Mouse (Mus musculus) c-Kit-positive CD71-negative TER-119-negative erythroid progenitor cells, embryonic 14.5 days (primary cell): ENCODE data around the gene Cdk5rap2.

Experiments
- DNase-seq: peaks from one replicate; pipeline ENCODE4 v3.0.0-alpha.2; 2013; ENCODE audit warnings: low read depth

Cdk5rap2 gene

GRCm38 (mm10) chr4:70260419-70260807 lies 149.8 kb downstream of the Cdk5rap2 start:
- DNase-seq, result no peak

- DNase-seq, result no peak
Observed at GRCm38 (mm10) chr4:70259726-70260418, 150.4 kb downstream of the Cdk5rap2 start.

GRCm38 (mm10) chr4:70258826-70259225 lies 151.4 kb downstream of the Cdk5rap2 start:
- no peak for DNase-seq

DNA sequence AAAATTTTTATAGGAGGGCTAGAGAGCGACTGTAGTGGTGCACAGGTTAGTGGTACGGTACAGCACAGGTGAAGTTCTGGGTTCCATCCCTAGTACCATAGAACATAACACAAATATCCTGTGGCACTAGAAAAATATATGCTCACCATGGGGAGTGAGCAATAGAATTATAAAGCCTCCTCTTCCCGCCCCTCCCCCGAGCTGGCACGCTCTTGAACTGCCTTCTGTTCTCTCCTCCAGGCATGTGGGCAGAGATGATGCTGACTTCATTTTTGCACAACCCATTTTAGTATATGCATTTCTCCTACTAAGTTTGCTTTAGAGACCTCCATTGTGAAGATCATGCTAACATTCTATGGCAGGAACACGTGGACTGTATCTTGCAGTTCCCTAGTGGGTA lies 152.0 kb downstream of the Cdk5rap2 start:
- no peak for DNase-seq

DNA sequence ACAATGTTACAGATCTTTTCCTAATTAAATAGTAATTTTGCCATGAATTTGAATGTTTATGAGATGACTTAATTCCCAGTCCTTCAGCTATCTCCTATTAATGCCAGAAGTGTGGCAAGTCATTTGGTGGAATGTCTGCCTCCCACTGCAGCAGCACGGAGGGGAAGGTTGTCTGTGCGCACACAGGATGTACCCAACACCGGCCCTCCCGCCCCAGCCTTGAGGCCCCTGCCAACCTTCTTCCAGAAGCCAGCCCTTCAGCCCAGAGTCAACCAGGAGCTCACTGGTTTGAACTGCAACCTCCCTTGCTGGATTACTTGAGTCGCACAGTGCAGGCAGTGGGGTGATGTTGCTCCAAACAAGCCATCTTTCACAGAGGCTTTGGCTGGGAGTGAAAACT lies 158.5 kb downstream of the Cdk5rap2 start:
- no peak for DNase-seq

DNA sequence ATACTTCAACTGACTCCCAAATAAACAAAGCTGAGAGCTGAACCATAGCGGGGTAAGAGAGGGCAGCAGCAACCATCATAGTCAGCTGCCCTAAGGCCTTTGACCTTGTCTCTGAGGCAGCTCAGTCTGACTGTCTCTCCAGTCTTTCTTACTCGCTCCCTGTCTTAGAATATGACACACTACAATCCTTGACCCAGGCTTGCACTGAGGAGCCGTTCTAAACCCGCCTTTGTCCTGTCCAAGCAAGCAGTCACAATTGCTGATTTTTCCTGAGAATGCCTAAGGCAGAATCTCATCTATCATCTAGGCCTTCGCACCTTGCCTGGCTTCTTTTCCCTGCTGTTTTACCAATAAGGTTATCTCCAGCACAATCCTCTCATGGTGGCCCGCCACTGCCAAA lies 164.5 kb downstream of the Cdk5rap2 start:
- no peak for DNase-seq

DNA sequence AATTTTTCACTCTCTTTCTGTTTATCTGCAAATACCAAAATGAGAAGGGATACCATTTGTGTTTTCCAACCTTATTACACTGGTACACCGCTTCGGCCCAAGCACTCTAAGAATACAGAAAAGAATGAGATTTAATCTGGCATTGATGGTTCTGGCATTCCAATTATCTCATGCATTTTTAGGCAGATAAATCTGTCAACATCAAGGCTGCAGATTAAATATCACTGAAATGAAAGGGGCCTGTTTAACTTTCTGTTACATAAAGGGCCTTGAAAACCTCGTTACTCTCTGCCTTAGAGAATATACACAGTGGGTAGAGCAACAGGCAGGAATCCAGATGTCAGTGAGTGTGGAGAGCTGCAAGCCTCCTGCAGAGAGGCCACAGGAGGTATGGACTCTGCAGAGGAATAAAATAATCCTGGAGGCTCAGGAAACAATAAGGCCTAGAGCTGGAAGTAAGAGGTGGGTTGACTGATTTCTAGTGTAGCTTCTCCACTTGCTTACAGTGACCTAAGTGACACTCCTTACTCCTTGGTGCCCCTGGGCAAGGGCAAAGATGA lies 166.6 kb downstream of the Cdk5rap2 start:
- no peak for DNase-seq

DNA sequence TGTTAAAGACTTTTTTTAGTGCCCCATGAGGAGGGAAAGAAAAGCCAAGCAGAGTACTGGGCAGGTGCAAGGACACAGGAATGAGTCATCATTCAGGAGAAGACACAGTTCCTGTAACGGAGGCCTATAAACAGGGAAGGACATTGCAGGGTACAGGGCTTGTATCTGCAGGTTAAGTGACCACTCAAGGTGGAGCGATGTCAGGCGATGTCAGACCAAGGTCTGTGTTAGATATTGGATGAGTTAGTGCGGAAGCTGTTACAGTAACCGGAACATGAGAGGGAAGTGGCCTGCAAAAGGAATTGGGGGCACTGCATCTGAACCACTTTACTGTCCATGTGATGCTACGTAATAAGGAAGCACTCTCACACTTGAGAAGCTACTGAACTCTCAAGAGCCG lies 170.5 kb downstream of the Cdk5rap2 start:
- DNase-seq, result no peak

GRCm38 (mm10) chr4:70238862-70239261 lies 171.4 kb downstream of the Cdk5rap2 start:
- DNase-seq, result no peak

GRCm38 (mm10) chr4:70232383-70232782 lies 177.9 kb downstream of the Cdk5rap2 start:
- DNase-seq, result no peak

DNA sequence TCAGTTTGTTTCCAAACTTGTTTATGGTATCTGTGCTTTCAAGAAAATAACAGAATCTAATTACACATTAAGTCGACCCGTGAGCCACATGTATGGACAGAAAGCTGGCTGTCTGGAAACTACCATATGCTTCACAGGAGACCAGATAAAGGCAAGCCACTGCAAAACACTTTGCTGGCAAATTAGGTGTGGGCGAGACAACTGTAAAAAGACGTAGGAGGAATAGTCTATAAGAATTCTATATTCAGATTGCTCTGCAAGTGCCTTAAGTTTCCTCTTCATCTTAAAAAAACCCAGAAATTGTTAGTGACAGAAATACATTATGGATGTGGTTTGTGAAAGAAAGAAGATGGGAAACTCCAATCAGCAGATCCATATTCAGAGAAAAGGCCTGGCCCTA lies 180.4 kb downstream of the Cdk5rap2 start:
- DNase-seq, result no peak

GRCm38 (mm10) chr4:70228350-70228749 lies 181.9 kb downstream of the Cdk5rap2 start:
- DNase-seq, result no peak

GRCm38 (mm10) chr4:70227667-70228066 lies 182.6 kb downstream of the Cdk5rap2 start:
- DNase-seq, result no peak

DNA sequence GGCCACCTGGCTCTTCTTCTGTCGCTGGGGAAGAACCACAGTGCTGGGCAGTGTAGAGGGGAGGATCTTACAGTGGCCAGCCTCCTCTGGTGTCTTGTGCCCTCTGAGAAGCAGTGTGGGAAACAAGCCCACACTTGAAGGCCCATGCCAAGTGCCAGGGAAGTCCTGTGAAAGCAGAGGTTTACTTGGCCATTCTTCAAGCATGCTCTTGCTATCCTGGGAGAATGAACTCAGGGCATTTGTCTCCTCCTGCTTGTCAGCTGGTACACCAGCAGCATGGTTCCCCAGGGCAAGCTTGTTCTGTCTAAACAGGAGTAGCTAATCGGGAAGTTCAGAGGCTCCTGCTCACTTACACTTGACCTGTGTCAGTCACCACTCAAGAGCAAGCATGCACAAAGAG lies 185.7 kb downstream of the Cdk5rap2 start:
- DNase-seq, result no peak

DNA sequence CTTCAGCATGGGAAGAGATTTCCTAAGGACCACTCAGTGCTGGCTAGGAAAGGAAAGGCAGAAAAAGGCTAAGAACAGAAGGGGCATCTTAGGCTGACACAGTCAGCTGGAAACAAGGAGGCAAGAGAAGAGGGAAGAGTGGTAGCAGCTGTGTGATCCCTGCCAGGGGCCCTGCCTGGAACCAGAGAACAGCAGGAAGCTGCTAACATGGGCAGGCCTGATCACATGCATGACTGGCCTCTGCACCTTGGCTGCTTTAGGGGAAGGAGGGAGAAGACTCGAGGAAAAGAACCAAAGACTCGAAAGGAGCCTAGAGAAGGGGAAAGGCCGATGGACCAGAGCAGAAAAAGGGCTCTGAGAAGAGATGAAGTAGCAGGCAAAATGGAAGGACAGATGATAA lies 188.4 kb downstream of the Cdk5rap2 start:
- DNase-seq, result no peak

DNA sequence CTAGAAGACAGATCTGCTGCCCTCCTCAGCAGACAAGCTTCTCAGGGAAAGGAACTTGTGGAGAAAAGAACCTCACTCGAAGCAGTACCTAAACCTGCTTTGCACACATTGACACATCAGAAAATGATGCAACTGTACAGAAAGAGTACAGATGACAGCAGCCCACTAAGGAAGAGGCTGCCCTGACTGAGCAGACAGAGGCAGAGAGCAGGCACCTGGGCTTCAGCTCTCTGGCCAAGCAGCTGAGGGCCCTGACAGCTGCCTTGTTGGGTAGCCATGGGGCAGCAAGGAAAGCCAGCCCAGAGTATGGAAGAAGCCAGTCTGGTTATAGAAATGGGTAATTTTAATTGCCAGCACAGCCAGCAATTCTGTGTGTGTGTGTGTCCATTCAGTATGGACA lies 188.9 kb downstream of the Cdk5rap2 start:
- DNase-seq, result no peak

- no peak for DNase-seq
Observed at GRCm38 (mm10) chr4:70220277-70221180, 189.7 kb downstream of the Cdk5rap2 start.

DNA sequence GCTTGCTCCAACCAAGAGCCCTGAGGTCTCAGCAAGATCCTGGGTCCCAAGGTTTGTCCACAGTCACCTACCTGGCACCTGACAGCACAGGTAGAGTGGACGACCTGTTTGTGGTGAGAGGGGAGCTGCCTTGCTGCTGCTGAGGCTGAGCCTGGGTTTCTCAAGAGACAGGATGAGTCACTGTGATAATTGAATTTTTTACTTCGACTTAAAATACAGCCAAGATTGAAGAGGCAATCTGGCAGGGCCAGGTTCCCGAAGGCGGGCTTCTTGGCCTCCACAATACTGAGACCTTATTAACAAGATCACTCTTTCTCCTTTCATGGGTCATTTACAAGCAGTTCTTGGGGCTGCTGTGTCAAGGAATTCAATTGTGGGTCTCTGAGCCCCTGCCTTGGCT lies 190.5 kb downstream of the Cdk5rap2 start:
- no peak for DNase-seq

GRCm38 (mm10) chr4:70185971-70186370 lies 224.3 kb downstream of the Cdk5rap2 start:
- no peak for DNase-seq
